Mouse (Mus musculus) limb, embryonic 11.5 days (tissue): ENCODE measurements around the gene Gm13128. TPM values are rescaled to one million over a fixed set of nuclear protein-coding genes. Genes with fewer than 3 reads are reported as not detected.

Experiments used
- polyA plus RNA-seq: library from polyadenylated mRNA; unstranded; fragments of >200 nt; fragmentation: Nextera tagmentation; extraction: Ambion mirVana; gene quantifications from 2 replicates; pipeline ENCODE4 v1.2.1, GENCODE M21; 2014

Gene Gm13128
- polyA plus RNA-seq, 1 experiment from 2014 or later, result not detected

Other genes with a start within 250 kb of the Gm13128 start
- not detected in 2 replicates for gene Gm13102, start 223.8 kb upstream of the Gm13128 start, polyA plus RNA-seq
- gene Oog3, start 167.6 kb upstream of the Gm13128 start, polyA plus RNA-seq, result not detected in 2 replicates
- gene Oog2, start 139.5 kb upstream of the Gm13128 start, polyA plus RNA-seq, result not detected in 2 replicates
- not detected in 2 replicates for gene C87977, start 116.9 kb upstream of the Gm13128 start, polyA plus RNA-seq
- not detected in 2 replicates for gene Pramel5, start 49.8 kb upstream of the Gm13128 start, polyA plus RNA-seq
- not detected in 2 replicates for gene Gm13119, start 27.7 kb downstream of the Gm13128 start, polyA plus RNA-seq
- gene Pramef20, start 47.7 kb downstream of the Gm13128 start, polyA plus RNA-seq, result not detected in 2 replicates
- 0.29 TPM in 1 of 2 replicates, not detected in the other for gene Pramef12, start 78.2 kb downstream of the Gm13128 start, polyA plus RNA-seq
- not detected in 2 replicates for gene 1700012P22Rik, start 108.5 kb downstream of the Gm13128 start, polyA plus RNA-seq
- not detected in 2 replicates for gene Gm9944, start 123.1 kb downstream of the Gm13128 start, polyA plus RNA-seq
- gene Aadacl3, start 133.5 kb downstream of the Gm13128 start, polyA plus RNA-seq, result not detected in 2 replicates
- gene 9430007A20Rik, start 189.6 kb downstream of the Gm13128 start, polyA plus RNA-seq, result not detected in 2 replicates
- not detected in 2 replicates for gene Gm13124, start 234.9 kb downstream of the Gm13128 start, polyA plus RNA-seq